Mouse (Mus musculus): ENCODE measurements at regions not wholly inside any gene's neighbourhood (a gene's known extent, or its start where the extent isn't known, plus 50 kb on each side); places are given as distances from the start of the nearest gene placed in this dataset.

DNA sequence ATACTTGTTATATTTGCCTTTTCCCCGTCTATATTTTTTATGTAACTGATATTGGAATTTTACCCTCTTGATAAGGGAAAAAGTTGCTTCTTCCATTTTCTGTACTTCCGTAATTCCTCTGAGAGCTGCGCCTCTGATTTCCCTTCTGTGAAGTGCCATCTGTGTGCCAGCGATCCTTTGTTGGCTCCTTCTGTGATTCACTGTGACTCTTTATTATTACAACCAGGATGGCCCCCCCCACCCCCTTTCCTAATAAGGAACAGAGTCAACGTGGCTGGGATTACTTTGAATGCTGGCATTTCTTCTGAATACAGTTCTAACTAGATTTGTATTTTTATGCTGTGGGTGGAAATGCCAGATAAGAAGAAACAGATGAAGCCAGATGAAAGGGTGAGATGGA is 602.9 kb upstream of the Fam92a start:
- H3K4me3 ChIP-seq (replicated peaks): no peak overlapping the region
- no peaks in the 10 kb centered on the region for H3K27me3 ChIP-seq (replicated peaks)
- no peaks in the 10 kb centered on the region for H3K9me3 ChIP-seq
- no peaks in the 10 kb centered on the region for H3K36me3 ChIP-seq (replicated peaks; ENCODE audit: low read length)
- H3K4me1 ChIP-seq: peaks cover 3% of the 10 kb centered on the region; the same call in 1 of the 2 replicates
- TF ChIP-seq GATA1 (IDR thresholded peaks at IDR 0.05; ENCODE audit: borderline replicate concordance, low read length) (no peak), FLI1 (IDR thresholded peaks at IDR 0.05; ENCODE audit: low read length) (no peak)

GRCm38 (mm10) chr4:12773201-12773600 is 601.4 kb upstream of the Fam92a start:
- Histone ChIP-seq H3K27me3 (replicated peaks) (no peaks in the 10 kb centered on the region), H3K4me1 (peaks cover 8% of the 10 kb centered on the region), H3K4me3 (replicated peaks) (no peak overlapping the region), H3K9me3 (no peaks in the 10 kb centered on the region), H3K36me3 (replicated peaks; ENCODE audit: low read length) (no peaks in the 10 kb centered on the region)
- TF ChIP-seq FLI1 (IDR thresholded peaks at IDR 0.05; ENCODE audit: low read length) (no peak), GATA1 (IDR thresholded peaks at IDR 0.05; ENCODE audit: borderline replicate concordance, low read length) (no peak)

DNA sequence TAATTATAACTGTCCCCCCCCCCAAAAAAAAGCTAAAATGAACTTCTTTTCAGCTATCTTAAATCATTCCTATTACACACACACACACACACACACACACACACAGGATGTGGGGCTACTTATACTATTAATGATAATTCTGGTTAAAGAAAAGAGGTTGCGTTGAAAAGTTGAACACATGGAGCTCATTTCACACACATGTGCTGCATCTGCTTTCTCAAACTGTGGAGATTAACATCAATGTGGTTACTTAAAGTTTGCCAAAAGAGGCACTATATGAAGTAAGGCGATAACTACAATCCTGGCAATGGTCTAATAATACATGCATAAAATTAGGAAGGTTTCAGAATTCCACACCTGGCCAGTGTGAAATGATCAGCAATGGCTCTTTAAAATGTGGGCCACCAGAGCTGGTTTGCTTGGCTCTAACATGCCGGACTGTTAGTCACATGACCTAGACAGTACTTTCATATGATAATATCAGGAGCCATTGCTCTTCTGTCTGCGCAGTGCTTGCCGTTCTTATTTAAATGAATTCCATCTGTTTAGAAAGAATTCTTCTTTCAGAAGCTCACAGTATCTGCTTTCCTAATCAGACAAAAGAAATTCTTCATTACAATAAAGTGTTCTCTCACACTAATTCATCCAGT is 598.4 kb upstream of the Fam92a start:
- H3K4me3 ChIP-seq (replicated peaks): no peak overlapping the region
- H3K36me3 ChIP-seq (replicated peaks; ENCODE audit: low read length): no peaks in the 10 kb centered on the region
- TF ChIP-seq GATA1 (IDR thresholded peaks at IDR 0.05; ENCODE audit: borderline replicate concordance, low read length): no peak
- no peak for TF ChIP-seq FLI1 (IDR thresholded peaks at IDR 0.05; ENCODE audit: low read length)
- H3K27me3 ChIP-seq (replicated peaks): no peaks in the 10 kb centered on the region
- no peaks in the 10 kb centered on the region for H3K9me3 ChIP-seq
- peaks cover 8% of the 10 kb centered on the region for H3K4me1 ChIP-seq

DNA sequence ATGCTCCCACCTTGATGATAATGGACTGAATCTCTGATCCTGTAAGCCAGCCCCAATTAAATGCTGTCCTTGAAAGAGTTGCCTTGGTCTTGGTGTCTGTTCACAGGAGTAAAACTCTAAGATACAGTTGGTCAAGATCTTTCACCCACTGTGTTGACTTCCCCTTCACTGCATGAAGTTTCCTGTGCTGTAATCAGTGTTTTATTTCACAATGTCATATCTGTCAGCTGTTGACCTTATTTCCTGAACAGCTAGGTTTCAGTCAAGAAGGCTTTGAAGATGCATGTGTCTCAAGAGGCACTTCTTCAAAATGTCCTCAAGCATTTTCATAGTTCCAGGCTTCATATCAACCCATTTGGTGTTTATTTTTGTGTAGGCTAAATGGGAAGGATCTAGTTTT is 597.3 kb upstream of the Fam92a start:
- no peak for TF ChIP-seq FLI1 (IDR thresholded peaks at IDR 0.05; ENCODE audit: low read length)
- TF ChIP-seq GATA1 (IDR thresholded peaks at IDR 0.05; ENCODE audit: borderline replicate concordance, low read length): no peak
- no peak overlapping the region for H3K4me3 ChIP-seq (replicated peaks)
- peaks cover 5% of the 10 kb centered on the region for H3K4me1 ChIP-seq

GRCm38 (mm10) chr4:12766763-12767162 is 594.9 kb upstream of the Fam92a start:
- Histone ChIP-seq H3K4me1 (peaks cover 5% of the 10 kb centered on the region), H3K9me3 (no peaks in the 10 kb centered on the region), H3K4me3 (replicated peaks) (no peak overlapping the region), H3K27me3 (replicated peaks) (no peaks in the 10 kb centered on the region), H3K36me3 (replicated peaks; ENCODE audit: low read length) (no peaks in the 10 kb centered on the region)
- no peak for TF ChIP-seq FLI1 (IDR thresholded peaks at IDR 0.05; ENCODE audit: low read length)
- TF ChIP-seq GATA1 (IDR thresholded peaks at IDR 0.05; ENCODE audit: borderline replicate concordance, low read length): no peak

More for the DNA sequence above, 597.3 kb upstream of the Fam92a start:
- H3K36me3 ChIP-seq (replicated peaks; ENCODE audit: low read length): no peaks in the 10 kb centered on the region
- H3K9me3 ChIP-seq: no peaks in the 10 kb centered on the region
- no peaks in the 10 kb centered on the region for H3K27me3 ChIP-seq (replicated peaks)

DNA sequence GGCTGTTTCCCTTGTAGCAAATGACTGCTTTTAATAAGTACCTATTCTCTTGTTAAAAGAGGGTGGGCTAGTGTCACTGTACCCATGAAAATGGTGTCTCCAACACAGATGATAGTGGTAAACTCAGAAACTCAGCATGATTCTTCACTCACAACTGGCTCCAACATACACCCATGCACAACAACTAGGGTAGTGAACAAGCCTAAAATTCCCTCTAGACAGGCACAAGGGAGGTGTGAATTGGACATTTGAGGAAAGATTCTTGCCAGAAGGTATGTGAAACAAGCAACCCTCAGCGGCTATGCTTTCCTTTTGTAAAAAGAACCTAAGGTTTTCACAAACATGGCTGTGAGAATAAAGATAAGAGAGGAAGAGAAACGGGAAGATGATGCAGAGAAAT is 579.0 kb upstream of the Fam92a start:
- no peaks in the 10 kb centered on the region for H3K27me3 ChIP-seq (replicated peaks)
- no peaks in the 10 kb centered on the region for H3K36me3 ChIP-seq (replicated peaks; ENCODE audit: low read length)
- H3K4me3 ChIP-seq (replicated peaks): no peak overlapping the region
- H3K4me1 ChIP-seq: no peaks in the 10 kb centered on the region
- no peaks in the 10 kb centered on the region for H3K9me3 ChIP-seq
- TF ChIP-seq FLI1 (IDR thresholded peaks at IDR 0.05; ENCODE audit: low read length) (no peak), GATA1 (IDR thresholded peaks at IDR 0.05; ENCODE audit: borderline replicate concordance, low read length) (no peak)

- H3K9me3 ChIP-seq: no peaks in the 10 kb centered on the region
- H3K4me1 ChIP-seq: no peaks in the 10 kb centered on the region
- no peaks in the 10 kb centered on the region for H3K27me3 ChIP-seq (replicated peaks)
- TF ChIP-seq FLI1 (IDR thresholded peaks at IDR 0.05; ENCODE audit: low read length): no peak
- TF ChIP-seq GATA1 (IDR thresholded peaks at IDR 0.05; ENCODE audit: borderline replicate concordance, low read length): no peak
- no peaks in the 10 kb centered on the region for H3K36me3 ChIP-seq (replicated peaks; ENCODE audit: low read length)
- H3K4me3 ChIP-seq (replicated peaks): no peak overlapping the region
These were observed 578.1 kb upstream of the Fam92a start for GRCm38 (mm10) chr4:12749874-12750273.

GRCm38 (mm10) chr4:12743714-12744327 is 572.0 kb upstream of the Fam92a start:
- Histone ChIP-seq H3K27me3 (replicated peaks) (no peaks in the 10 kb centered on the region), H3K9me3 (no peaks in the 10 kb centered on the region), H3K36me3 (replicated peaks; ENCODE audit: low read length) (no peaks in the 10 kb centered on the region), H3K4me3 (replicated peaks) (no peak overlapping the region), H3K4me1 (no peaks in the 10 kb centered on the region)
- TF ChIP-seq GATA1 (IDR thresholded peaks at IDR 0.05; ENCODE audit: borderline replicate concordance, low read length) (no peak), FLI1 (IDR thresholded peaks at IDR 0.05; ENCODE audit: low read length) (no peak)

GRCm38 (mm10) chr4:12736411-12736810 is 564.6 kb upstream of the Fam92a start:
- H3K27me3 ChIP-seq (replicated peaks): no peaks in the 10 kb centered on the region
- H3K36me3 ChIP-seq (replicated peaks; ENCODE audit: low read length): no peaks in the 10 kb centered on the region
- H3K9me3 ChIP-seq: no peaks in the 10 kb centered on the region
- no peaks in the 10 kb centered on the region for H3K4me1 ChIP-seq
- TF ChIP-seq FLI1 (IDR thresholded peaks at IDR 0.05; ENCODE audit: low read length): no peak
- TF ChIP-seq GATA1 (IDR thresholded peaks at IDR 0.05; ENCODE audit: borderline replicate concordance, low read length): no peak
- no peak overlapping the region for H3K4me3 ChIP-seq (replicated peaks)

GRCm38 (mm10) chr4:12700189-12700588 is 528.4 kb upstream of the Fam92a start:
- Histone ChIP-seq H3K9me3 (no peaks in the 10 kb centered on the region), H3K36me3 (replicated peaks; ENCODE audit: low read length) (no peaks in the 10 kb centered on the region), H3K4me3 (replicated peaks) (no peak overlapping the region), H3K4me1 (no peaks in the 10 kb centered on the region), H3K27me3 (replicated peaks) (no peaks in the 10 kb centered on the region)
- TF ChIP-seq FLI1 (IDR thresholded peaks at IDR 0.05; ENCODE audit: low read length) (no peak), GATA1 (IDR thresholded peaks at IDR 0.05; ENCODE audit: borderline replicate concordance, low read length) (no peak)

Measured in megakaryocyte, embryonic 14.5 days (primary cell).